Mouse (Mus musculus) liver, adult (tissue): Measurements from ENCODE around the gene Capn2.

Experiments
- GATA4 ChIP-seq: IDR thresholded peaks from 2 replicates; pipeline ENCODE4 v1.6.1; 2014; ENCODE audit warnings: mild to moderate bottlenecking, low read length; ENCODE audit not compliant: insufficient replicate concordance

The Capn2 gene

GRCm38 (mm10) chr1:182491839-182492238 is 25.6 kb downstream of the Capn2 start:
- no peak for TF ChIP-seq GATA4

- no peak for TF ChIP-seq GATA4
Observed at GRCm38 (mm10) chr1:182490568-182490967, 26.8 kb downstream of the Capn2 start.

GRCm38 (mm10) chr1:182489803-182490452 is 27.5 kb downstream of the Capn2 start:
- peak; percentile 41; the same call in 1 of the 2 replicates for TF ChIP-seq GATA4

- no peak for TF ChIP-seq GATA4
Observed at GRCm38 (mm10) chr1:182488503-182488902, 28.9 kb downstream of the Capn2 start.

- no peak for TF ChIP-seq GATA4
Observed at GRCm38 (mm10) chr1:182483910-182484274, 33.5 kb downstream of the Capn2 start.

- no peak for TF ChIP-seq GATA4
Observed at GRCm38 (mm10) chr1:182482991-182483909, 34.2 kb downstream of the Capn2 start.

GRCm38 (mm10) chr1:182481646-182482295 is 35.6 kb downstream of the Capn2 start:
- TF ChIP-seq GATA4 = no peak

GRCm38 (mm10) chr1:182481138-182481537 is 36.3 kb downstream of the Capn2 start:
- no peak for TF ChIP-seq GATA4

- no peak for TF ChIP-seq GATA4
Observed at GRCm38 (mm10) chr1:182478935-182479334, 38.5 kb downstream of the Capn2 start.

- TF ChIP-seq GATA4 = no peak
Observed at GRCm38 (mm10) chr1:182475005-182475796, 42.2 kb downstream of the Capn2 start.

- TF ChIP-seq GATA4 = no peak
Observed at GRCm38 (mm10) chr1:182465978-182466377, 51.4 kb downstream of the Capn2 start.

GRCm38 (mm10) chr1:182465309-182465708 is 52.1 kb downstream of the Capn2 start:
- TF ChIP-seq GATA4 = no peak

- no peak for TF ChIP-seq GATA4
Observed at GRCm38 (mm10) chr1:182461813-182462212, 55.6 kb downstream of the Capn2 start.

GRCm38 (mm10) chr1:182461261-182461660 is 56.1 kb downstream of the Capn2 start:
- TF ChIP-seq GATA4 = no peak
